Mouse (Mus musculus) megakaryocyte-erythroid progenitor cell, adult 5-6 weeks (primary cell): ENCODE results near the gene Atg7. TPM values are rescaled to one million over a fixed set of nuclear protein-coding genes. Genes with fewer than 3 reads are reported as not detected.
"Not testable (repeated sequence)": the region's sequence is repeated elsewhere in the genome, so short reads cannot be mapped to it uniquely, and the experiment has no call there.

ENCODE experiments used
- ATAC-seq: replicated peaks from 2 replicates; pipeline ENCODE4 v1.8.0; 2016; ENCODE audit warnings: mild to moderate bottlenecking, inconsistent platforms; ENCODE audit not compliant: severe bottlenecking, poor library complexity, low FRiP score, low TSS enrichment
- total RNA-seq, 2 experiments: library from RNA; stranded (forward) in 1 of 2; stranded (reverse) in 1 of 2; fragments of 200-1000, 215-1000 nt in 1 of 2; fragments of >200 nt in 1 of 2; fragmentation: Nextera tagmentation in 1 of 2; gene quantifications; 2 replicates each; pipeline ENCODE4 v1.2.3; 2014 to 2017

The Atg7 gene
- 16.2 and 49.5 TPM in 2 replicates for total RNA-seq (2014; fragmentation: Nextera tagmentation)
- 8.6 and 11.1 TPM in 2 replicates for total RNA-seq (2017)

DNA sequence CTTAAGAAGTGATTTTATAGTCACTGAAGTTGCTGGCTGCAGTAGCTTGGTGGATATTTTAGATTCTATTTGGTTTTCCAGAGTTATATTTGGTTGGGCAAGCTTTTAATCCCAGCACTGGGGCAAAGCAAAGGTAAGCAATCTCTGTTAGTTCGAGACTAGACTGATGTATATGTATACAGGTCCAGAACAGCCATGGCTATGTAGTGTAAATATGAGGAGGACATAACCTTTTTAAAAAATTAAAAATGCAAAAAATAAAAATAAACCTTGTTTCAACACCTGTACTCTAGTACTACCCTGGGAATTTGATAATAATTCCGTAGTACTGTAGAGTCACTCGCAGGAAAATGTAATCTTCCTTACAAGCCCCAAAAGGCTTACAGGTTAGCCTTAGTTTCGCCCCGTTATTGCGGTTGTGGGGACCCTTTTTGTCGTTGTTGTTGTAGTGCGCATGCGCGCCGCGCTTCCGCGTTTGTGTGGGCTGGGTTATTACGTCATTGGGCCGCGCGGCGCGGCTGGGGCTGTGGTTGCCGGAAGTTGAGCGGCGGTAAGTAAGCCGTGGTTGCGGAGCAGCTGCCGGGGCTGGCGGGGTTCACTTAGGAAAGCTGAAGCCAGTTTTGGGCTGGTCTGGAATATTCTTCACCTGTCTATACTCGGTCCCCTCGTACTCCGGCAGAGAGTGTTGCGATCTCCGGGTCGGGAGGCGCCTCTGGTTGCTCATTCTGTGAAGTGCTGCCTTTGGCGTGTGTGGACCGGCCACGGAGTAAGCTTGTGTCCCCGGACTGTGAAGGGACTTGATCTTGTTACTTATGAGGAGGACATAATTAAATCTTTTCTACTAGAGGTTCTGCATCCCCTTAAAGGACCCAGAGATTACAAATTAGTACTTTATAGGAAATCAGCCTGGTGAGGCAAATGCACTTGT is at the start of gene Atg7:
Gene Atg7 (plus strand): TSS at position 497 of the 928 bp plus-strand sequence.
- ATAC-seq, result peak; percentile 98

DNA sequence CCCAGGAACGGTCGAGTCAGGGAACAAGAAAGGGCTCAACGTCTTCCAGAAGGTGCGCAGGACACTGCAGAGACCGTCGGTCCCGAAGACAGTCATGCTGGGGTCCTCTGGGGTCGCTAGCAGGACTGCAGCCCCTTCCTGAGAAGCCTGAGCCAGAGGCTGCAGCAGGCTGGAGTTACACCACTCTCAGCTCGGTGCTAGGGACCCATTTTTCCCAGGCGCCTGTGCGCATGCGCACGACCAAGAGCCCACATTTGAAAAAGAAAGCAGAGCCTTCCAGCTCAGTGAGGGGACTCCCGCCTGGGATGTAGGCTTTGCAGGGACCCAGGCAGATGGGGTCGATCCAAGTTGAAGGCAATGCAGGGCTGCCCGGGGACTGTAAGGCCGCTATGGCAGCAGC is 28.8 kb upstream of the Atg7 start:
- not testable (repeated sequence) for ATAC-seq

DNA sequence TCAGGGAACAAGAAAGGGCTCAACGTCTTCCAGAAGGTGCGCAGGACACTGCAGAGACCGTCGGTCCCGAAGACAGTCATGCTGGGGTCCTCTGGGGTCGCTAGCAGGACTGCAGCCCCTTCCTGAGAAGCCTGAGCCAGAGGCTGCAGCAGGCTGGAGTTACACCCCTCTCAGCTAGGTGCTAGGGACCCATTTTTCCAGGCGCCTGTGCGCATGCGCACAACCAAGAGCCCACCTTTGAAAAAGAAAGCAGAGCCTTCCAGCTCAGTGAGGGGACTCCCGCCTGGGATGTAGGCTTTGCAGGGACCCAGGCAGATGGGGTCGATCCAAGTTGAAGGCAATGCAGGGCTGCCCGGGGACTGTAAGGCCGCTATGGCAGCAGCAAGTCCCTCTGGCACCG is 9.0 kb upstream of the Atg7 start:
- not testable (repeated sequence) for ATAC-seq

DNA sequence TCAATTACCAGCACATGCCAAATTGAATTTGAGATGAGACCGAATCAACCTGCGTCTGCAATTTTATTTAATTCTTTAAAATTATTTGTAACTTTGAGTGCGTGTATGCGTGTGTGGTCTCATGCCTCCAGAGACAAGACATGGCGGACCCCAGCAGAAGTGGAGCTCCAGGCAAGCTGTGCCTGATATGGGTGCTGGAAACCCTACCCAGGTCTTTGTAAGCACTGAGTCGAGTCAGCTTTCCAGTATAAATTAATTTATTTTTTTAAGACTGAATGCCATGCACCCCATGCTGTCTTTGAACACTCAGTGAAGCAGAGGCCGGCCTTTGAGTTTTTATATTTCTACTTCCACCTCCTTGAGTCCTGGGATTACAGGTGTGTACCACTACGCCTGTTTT is 819 bp downstream of the Atg7 start:
- ATAC-seq, result no peak

DNA sequence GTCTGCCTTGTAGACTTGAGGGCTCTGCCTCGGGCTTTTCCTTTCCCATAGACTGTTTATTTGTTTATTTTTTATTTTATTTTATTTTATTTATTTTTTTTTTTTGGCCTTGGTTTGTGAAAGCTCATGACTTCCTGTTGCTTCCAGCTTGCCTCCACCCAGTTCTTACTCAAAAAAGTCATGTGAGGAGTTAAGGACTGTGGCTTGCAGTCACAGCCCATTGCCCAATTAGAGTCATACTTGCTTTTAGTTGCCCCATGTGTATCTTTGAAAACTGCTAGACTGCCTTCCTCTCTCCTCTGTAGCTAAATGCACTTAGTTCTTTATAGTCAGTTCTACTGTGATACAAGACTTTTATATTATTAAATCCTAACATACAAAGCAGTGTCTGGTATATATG is 1.6 kb downstream of the Atg7 start:
- no peak for ATAC-seq

DNA sequence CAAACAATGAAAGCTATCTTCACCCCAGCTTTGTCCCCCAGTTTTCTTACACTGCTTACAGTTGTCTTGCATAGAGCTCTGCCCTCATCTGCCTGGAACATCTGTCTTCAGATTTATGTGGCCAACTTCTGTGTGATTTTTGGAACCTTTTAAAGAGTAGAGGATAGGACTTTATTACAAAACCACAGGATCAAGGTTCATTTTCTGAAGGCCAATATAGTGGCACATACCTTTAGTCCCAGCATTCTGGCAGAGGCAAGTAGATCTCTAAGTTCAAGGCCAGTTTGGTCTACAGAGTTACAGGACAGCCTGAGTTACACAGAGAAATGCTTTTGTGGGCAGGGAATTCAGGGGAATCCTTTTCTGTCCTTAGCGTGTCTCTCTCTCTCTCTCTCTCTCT is 3.3 kb downstream of the Atg7 start:
- ATAC-seq, result no peak

DNA sequence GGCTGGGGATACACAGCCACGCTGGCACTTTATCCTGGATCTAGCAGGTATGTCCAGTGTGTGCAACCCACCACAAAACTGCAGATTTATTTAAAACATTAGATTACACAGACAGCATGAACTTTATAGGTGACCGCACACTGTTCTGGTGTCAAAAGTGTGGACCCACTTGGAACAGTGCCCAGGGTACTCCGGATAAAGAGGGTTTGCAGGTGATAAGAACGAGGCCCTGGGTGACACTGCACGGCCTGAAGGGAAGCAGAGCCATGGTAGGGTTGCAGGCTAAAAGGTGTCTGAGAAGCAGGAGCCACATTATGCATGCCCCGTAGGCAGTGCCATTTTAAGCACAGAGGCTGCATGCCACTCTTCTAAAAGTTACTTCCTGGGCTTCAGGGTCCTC is 4.1 kb downstream of the Atg7 start:
- no peak for ATAC-seq

DNA sequence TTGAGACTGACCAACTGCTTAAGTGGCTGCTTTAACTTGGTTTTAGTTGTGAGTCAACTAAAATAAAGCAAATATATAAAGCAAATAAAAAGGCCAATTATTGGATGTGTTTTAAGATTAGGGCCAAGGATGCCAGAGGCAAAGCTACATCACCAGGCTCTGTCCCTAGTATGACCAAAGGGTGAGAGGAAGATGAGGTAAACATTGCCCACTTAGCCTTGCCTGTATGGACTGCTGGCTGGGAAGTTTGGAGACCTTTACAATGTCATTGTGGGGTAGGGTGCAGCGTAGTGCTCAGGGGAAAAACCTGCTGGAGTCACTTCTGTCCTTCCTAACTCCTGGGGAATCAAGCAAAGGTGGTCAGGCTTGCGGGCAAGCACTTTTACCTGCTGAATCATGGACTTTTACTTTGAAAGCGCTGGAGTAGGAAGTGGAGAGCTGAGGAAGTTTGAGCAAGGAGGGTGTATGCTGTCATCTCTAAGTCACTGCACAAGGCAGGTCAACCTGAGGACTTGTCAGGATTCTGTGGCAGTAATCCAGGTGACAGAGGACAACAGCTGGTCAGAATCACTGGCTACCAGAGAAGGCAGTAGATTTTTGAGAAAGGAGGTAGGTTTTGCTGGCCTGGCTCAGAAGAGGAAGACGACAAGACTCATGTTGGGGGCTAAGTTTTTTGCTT is 5.6 kb downstream of the Atg7 start:
- no peak for ATAC-seq

DNA sequence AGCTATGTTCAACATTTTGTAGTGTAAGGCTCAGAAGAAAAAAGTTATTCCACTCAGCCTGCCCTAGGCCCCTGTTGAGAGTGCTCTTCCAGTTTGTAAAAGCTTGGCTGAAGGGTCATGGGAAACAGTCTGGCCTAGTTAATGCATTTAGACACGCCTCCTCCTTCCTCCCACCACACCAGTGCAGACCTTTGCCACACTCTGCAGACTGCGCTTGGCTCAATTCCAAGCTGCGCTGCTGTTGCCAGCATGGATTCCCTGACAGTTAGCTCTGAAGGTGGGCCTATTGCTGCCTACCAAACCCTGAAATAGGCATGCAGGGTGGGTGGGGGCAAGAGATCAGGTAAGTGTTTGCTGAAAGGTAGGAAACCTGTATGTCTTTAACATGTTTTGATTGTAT is 9.3 kb downstream of the Atg7 start:
- no peak for ATAC-seq

DNA sequence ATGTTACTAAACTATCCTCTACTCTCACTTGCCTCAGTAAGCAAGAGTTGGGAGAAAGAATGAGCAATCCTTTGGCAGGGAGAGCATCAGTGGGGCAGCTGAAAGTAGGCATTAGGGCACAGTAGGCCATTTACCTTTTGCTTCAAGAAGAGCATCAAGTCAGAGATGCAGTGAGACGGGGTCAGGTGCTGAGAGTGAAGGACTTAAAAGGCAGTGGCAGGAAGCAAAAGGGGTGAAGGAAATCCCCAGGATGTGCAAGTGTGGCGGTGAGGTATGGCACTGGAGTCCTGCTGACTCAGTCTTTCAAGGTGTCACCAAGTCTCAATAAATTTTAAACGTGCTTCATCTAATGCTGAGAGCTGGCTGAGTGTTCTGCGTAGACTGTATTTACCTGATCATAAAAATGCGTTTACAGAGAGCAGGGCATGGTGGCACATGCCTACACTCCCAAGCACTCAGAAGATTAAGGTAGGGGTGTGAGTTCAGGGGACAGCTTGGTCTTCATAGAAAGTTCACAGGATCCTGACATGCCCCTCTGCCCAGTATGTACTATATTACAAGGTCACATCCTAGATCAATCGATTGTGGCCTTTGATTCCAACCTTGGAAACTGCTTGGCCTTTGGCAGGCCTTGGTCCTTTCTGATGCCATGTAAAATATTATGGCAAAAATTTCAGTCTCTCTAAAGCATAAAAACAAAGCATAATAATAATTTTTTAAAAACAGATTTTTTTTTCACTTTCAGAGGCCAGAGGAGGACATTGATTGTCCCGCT is 14.1 kb downstream of the Atg7 start:
- no peak for ATAC-seq

DNA sequence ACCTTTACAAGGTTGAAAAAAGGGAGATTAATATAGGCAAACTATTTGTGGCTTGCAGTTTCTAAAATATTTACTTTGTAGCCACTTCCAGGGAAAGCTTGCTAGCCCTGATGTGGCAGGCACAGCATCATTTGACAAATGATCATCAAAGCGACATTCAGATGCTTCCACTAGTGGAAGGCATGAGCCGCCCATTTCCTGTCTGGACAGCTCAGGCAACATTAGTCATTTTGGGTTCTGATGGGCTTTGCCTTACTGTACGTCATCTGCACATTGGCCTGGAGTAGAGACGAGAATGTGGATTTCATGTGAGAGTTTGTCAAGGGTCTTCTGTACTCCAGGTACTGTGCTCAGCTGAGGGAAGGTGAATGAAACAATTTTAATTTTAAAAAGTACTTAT is 14.9 kb downstream of the Atg7 start:
- ATAC-seq, result no peak

DNA sequence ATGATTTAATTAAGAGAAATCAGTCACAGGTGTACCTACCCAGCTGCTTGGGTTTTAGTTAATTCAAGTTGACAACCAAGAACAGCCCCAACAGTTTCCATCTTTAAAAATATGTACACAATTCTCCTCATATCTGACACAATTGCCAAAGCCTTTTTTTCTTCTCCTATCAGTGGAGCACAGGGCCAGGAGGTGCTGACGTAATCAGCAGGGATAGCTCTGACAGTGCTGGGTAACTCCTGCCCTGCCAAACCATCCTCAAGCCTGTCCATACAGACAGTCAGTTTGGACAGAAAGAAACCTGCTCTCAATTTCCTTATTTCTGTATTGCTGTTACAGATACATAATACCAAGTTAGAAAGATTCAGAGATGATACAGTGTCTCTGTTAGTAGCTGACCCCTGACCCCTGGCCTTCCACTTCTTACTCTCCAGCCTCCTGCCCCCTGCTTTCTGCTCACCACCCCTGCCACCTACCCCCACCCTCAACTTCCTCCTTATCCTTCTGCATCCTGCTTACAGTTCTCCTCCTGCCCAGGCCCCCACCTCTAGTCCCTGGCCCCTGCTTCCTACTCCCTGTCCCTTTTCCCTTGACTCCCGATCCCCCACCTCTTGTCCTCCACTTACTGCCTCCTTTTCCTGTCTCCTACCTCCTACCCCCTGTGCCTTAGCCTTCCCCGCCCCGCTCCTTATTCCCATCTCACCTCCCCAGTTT is 16.5 kb downstream of the Atg7 start:
- ATAC-seq, result peak; percentile 71

DNA sequence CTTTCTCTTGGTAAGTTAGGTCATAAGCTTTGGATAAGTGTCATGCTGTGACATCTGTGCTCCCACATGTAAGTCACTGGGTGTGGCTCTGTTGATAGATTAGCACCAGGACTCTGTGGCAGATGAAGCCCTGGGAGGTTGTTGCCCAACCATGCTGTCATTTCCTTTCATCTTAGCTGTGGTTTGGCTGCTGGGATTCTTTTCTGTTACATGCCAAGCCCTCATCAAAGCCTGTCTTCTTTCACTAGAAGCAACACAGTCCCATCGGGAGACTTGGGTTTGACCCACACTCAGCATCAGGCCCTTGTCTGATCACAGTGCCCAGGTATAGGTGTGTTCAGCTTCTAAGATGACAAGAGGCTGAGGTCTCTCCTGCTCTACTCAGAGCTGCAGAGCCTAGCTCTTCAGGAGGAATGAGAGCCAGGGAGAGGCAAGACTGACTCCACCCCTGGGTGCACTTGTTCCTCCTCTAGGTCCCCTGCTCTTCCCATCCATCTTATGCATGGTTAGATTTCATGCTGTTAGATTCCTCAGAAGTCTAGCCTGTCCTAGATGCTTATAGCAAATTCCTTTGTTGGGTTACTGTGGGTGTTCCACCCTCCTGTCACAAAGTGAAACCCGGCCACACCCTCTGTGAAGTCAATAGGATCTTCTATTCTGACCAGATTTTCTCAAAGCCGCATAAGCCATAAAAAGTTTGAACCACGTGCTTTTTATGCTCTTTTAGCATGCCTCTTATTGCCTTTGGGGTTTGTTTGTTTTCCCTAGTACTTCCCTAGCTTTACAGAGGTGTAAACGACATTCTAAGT is 17.3 kb downstream of the Atg7 start:
- peak; percentile 99 for ATAC-seq

DNA sequence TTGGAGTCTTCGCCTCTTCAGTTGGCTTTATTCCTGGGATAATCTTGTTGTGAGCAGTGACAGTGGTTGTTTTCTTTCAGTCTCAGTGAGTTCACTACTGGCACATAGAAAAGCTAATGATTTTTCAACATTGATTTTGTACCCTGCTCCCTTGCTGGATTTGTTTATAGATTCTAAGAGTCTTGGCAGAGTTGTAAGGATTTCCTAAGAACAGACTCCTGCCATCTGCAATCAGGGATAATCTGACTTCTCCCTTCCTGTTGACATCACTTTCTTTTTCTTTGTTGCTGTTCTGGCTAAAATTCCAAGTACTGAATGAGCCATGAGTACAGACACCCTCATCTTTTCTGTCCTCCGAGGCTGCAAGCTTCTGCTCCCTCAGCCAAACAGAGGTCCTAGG is 20.8 kb downstream of the Atg7 start:
- no peak for ATAC-seq

DNA sequence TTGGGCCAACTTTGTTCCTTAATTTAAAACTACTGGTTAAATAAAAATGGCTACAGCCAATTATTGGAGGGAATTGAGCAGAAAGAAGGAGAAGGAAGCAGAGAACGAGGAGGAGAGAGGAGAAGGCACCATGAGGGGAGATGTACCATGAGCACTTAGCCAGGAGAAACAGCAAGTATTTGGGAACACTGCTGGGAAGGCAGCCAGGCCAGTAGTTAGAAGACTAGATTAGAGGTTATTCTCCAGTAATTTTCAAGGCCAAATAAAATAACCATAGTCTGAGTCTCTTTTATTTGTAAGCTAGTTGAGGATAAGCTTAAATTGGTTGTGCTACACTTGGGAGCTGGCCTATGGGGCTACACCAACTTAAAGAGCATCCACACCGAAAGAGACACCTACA is 21.8 kb downstream of the Atg7 start:
- ATAC-seq, result no peak

DNA sequence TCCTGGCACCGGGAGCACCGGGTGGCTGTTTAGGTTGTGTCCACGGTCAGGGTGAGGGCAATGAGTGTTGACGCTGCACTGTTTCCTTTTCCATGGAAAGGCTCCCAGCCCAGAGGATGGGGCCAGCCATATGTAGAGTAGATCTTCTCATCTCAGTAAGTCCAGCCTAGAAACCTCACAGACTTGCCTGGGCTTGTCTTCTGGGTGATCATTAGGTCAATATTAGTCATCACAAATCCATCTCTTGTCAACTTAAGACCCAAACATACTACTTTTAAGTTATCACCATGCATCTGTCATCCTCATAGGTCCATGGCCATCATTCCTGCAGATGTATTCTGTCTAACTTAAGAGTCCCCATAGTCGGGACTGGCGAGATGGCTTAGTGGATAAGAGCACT is 24.6 kb downstream of the Atg7 start:
- no peak for ATAC-seq

DNA sequence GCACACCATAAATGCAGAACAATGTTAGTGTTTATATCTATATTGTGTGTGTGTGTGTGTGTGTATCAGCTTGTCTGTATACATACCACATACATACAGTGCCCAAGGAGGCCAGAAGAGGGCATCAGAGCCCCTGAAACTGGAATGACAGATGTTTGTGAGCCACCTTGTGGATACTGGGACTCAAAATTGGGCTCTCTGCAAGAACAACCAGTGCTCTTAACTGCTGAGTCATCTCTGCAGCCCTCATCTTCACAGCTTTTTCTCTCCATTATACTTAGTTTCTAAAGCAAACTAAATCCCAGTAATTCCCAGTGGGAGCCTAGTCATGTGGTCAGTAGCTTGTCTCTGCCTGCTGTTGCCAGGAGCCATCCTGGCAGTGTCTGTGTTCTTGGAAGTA is 31.9 kb downstream of the Atg7 start:
- no peak for ATAC-seq

DNA sequence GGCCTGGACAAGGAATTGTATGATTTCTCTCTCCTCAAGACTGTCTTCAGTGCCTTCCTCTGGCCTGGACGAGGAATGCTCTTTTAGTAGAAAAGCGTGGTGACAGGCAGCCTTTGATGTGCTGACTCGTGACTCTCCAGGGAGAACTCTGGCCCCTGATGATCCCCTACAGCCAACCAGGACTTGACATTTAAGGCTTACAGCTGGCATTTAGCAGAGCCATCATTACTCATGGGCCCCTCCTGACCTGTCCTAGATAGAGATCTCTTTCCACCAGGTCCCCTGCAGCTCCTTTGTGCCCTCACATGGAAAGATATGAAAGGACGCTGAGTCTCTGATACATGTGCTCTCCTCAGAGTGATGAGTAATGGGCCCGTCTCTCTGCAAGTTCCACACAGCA is 33.2 kb downstream of the Atg7 start:
- ATAC-seq, result no peak
